Mouse (Mus musculus) lung, embryonic 16.5 days (tissue): ENCODE data around the gene Plxdc2. TPM values are rescaled to one million over a fixed set of nuclear protein-coding genes. Genes with fewer than 3 reads are reported as not detected.

Experiments used
- ATAC-seq: fragments of 200-750 bp; cut with Nextera tagmentation; 2 replicates; pipeline ENCODE4 v1.8.0; 2017; ENCODE audit warnings: low read depth, mild to moderate bottlenecking, moderate library complexity
- H3K27ac ChIP-seq: fragments of 300-500 bp; sonication (generic); 2 replicates; pipeline ENCODE4 v1.5.1; 2014; ENCODE audit warnings: mild to moderate bottlenecking, control low read depth, low read length
- H3K27me3 ChIP-seq: fragments of 300-500 bp; sonication (generic); 2 replicates; pipeline ENCODE4 v1.6.1; 2014; ENCODE audit warnings: low read depth, low read length, mixed read lengths; ENCODE audit not compliant: control insufficient read depth, insufficient read depth
- H3K36me3 ChIP-seq: fragments of 300-500 bp; sonication (generic); 2 replicates; pipeline ENCODE4 v1.6.1; 2014; ENCODE audit warnings: low read length; ENCODE audit not compliant: control insufficient read depth, insufficient read depth
- H3K4me1 ChIP-seq: fragments of 300-500 bp; sonication (generic); replicated peaks from 2 replicates; pipeline ENCODE4 v1.6.1; 2014; ENCODE audit warnings: low read length, mixed read lengths; ENCODE audit not compliant: control insufficient read depth, insufficient read depth
- H3K4me2 ChIP-seq: fragments of 300-500 bp; sonication (generic); 2 replicates; pipeline ENCODE4 v1.6.1; 2014; ENCODE audit warnings: low read depth, low read length, control low read depth
- H3K4me3 ChIP-seq: fragments of 300-500 bp; sonication (generic); 2 replicates; pipeline ENCODE4 v1.5.1; 2014; ENCODE audit warnings: mild to moderate bottlenecking, low read length, control low read depth
- H3K9ac ChIP-seq: fragments of 300-500 bp; sonication (generic); 2 replicates; pipeline ENCODE4 v1.6.1; 2014; ENCODE audit warnings: low read length, control low read depth
- H3K9me3 ChIP-seq: fragments of 300-500 bp; sonication (generic); 2 replicates; pipeline ENCODE4 v1.6.1; 2016; ENCODE audit warnings: low read length; ENCODE audit not compliant: control insufficient read depth
- WGBS: fragments of 180-500 bp; shearing (Covaris S2); extraction: QIAGEN DNeasy Blood & Tissue Kit; methylation state at CpG from one replicate; pipeline ENCODE4 v1.1.7; 2014; 5-methylcytosine and 5-hydroxymethylcytosine counted together
- polyA plus RNA-seq: library from polyadenylated mRNA; unstranded; fragments of >200 nt; fragmentation: Nextera tagmentation; extraction: Ambion mirVana; gene quantifications from 2 replicates; pipeline ENCODE4 v1.2.1, GENCODE M21; 2015

Gene Plxdc2
- polyA plus RNA-seq, 1 experiment from 2014 or later = 70.1 TPM

DNA sequence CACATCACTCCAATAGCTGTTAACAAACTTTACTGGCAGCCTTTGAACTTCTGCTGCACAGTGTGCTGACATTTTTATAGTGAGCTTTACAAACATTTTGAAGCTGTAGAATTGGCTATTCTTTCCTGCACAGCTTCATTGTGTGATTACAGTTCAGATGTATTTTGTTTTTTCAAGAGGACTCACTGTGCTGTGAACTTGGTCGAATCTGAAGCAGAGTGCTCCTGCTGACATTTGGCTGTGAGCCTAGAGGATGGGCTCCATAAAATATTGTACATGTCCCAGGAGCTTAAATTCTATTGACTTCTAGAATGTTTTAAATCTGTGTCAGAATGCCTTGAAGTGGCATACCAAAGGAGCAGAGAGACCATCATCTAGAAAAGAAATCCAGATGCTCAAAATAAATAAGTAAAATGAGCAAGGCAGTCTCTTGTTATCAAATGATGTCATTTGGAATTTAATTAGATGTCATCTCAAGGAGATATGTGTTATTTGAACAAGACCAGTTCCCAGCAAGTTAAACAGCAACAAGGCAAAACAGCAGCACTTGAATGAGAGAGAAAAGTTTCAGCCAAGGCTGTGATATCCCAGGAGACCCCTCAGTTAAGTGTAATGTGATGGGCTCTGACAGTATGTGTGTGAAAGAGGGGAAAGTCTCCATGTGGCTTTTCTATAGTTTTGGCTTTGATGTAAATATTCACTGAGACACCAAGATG is 417.5 kb downstream of the Plxdc2 start:
- Histone ChIP-seq H3K27ac (peak overlapping the region; percentile 39; the same call in 1 of the 2 replicates), H3K9me3 (no peaks in the 10 kb centered on the region), H3K27me3 (no peaks in the 10 kb centered on the region), H3K36me3 (no peaks in the 10 kb centered on the region), H3K9ac (no peak overlapping the region), H3K4me1 (peaks cover 12% of the 10 kb centered on the region), H3K4me2 (no peak overlapping the region), H3K4me3 (no peak overlapping the region)
- WGBS = 11% methylated on average over 1 of the region's 1 CpGs
- ATAC-seq = peak; percentile 82

DNA sequence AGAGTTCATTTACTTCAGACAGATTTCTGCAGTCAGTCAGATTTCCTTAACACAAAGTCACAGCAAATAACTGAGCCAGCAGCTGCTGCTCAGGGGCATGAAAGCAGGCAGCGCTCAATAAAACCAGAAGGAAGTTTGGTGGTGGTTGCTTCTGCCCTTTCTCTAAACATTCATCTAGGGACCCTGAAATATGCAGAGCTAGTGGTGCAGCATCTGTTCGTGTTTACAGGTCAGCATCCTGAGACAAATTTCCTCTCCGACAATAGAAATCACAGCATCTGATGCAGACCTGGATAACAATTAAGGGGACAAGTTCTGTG is 418.0 kb downstream of the Plxdc2 start:
- peak; percentile 59 for ATAC-seq
- WGBS = 30% methylated on average over 3 of the region's 3 CpGs
- peak overlapping the region; percentile 39; the same call in 1 of the 2 replicates for H3K27ac ChIP-seq
- H3K4me2 ChIP-seq = no peak overlapping the region
- H3K9me3 ChIP-seq = no peaks in the 10 kb centered on the region
- peaks cover 12% of the 10 kb centered on the region for H3K4me1 ChIP-seq
- no peak overlapping the region for H3K9ac ChIP-seq
- H3K27me3 ChIP-seq = no peaks in the 10 kb centered on the region
- no peaks in the 10 kb centered on the region for H3K36me3 ChIP-seq
- no peak overlapping the region for H3K4me3 ChIP-seq

DNA sequence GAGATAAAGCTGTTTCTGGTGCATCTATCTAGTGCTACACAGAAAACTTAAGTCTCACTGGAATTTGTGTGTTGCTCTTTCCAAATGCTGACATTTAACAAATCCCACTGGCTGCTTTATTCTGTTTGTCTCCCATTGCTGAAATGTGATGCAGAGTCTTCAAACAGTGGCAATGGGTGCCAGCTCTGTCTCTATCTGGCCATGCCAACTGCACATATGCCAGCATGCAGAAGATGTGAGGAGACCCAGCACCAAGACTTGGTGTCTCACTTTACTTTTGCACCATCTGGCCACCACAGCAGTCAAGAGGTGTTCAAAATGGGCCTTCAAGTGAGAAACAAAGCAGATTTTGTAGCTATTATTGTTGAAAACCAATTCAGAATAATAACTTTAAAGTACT is 439.2 kb downstream of the Plxdc2 start:
- Histone ChIP-seq H3K4me2 (no peak overlapping the region), H3K36me3 (no peaks in the 10 kb centered on the region), H3K9me3 (no peaks in the 10 kb centered on the region), H3K27ac (no peak overlapping the region), H3K4me3 (no peak overlapping the region), H3K27me3 (no peaks in the 10 kb centered on the region), H3K9ac (no peak overlapping the region), H3K4me1 (no peaks in the 10 kb centered on the region)
- no peak for ATAC-seq
